Mouse (Mus musculus) ES-E14 (cell line): ENCODE data around the gene 2700049A03Rik.

ENCODE experiments used
- CHD2 ChIP-seq: IDR thresholded peaks from 2 replicates; pipeline ENCODE4 v1.6.1; 2014; ENCODE audit warnings: mild to moderate bottlenecking, low read depth, low read length, inconsistent platforms
- HCFC1 ChIP-seq: IDR thresholded peaks from 2 replicates; pipeline ENCODE4 v1.6.1; 2012; ENCODE audit warnings: low read length, inconsistent platforms, borderline replicate concordance; ENCODE audit not compliant: insufficient read depth
- MAFK ChIP-seq: IDR thresholded peaks from 2 replicates; pipeline ENCODE4 v1.6.1; 2014; ENCODE audit warnings: mild to moderate bottlenecking, low read depth, low read length, inconsistent platforms; ENCODE audit not compliant: insufficient read depth
- ZC3H11A ChIP-seq: IDR thresholded peaks from 2 replicates; pipeline ENCODE4 v1.6.1; 2012; ENCODE audit warnings: low read depth, mild to moderate bottlenecking, inconsistent platforms, low read length, borderline replicate concordance
- ZNF384 ChIP-seq: IDR thresholded peaks from 2 replicates; pipeline ENCODE4 v1.6.1; 2012; ENCODE audit warnings: low read depth, low read length, inconsistent platforms

DNA sequence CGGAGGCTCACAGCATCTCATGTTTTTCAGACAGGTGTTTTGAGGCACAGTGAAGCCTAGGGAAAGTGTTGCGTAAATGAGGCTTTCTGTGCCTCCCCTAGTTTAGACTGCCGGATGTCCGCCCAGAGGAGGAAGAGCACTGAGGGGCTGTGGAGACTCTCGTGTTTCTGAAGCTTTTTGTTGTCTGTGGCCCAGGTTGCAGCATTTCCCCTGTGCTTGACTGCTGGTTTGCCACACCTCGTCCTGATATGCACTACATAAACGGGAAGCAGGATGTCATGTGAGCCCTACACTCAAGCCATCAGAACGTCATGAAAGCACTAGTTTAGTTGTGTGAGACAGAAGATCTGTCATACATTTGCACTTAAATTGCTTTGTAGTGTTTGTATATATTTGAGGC lies 56.1 kb downstream of the 2700049A03Rik start:
- TF ChIP-seq CHD2 (no peak), ZNF384 (no peak), HCFC1 (no peak), ZC3H11A (no peak), MAFK (no peak)
